Mouse (Mus musculus) naive thymus-derived CD4-positive, alpha-beta T cell, adult 5 months (primary cell): ENCODE measurements around the gene Mtrr. TPM values are rescaled to one million over a fixed set of nuclear protein-coding genes. Genes with fewer than 3 reads are reported as not detected.

Experiments used
- polyA plus RNA-seq: library from polyadenylated mRNA; unstranded; fragments of 100-300 nt; shearing (Covaris generic); gene quantifications from one replicate; pipeline ENCODE4 v1.2.1, GENCODE M21; 2017

Gene Mtrr
- polyA plus RNA-seq = 20.3 TPM

GRCm38 (mm10) chr13:68581747-68582516, at the start of gene Mtrr, which contains the start of gene Fastkd3:
Gene Mtrr, minus strand, starts transcription at chr13:68582149.
Gene Fastkd3, plus strand, starts transcription at chr13:68582234.

GRCm38 (mm10) chr13:68597199-68597598, 15.2 kb upstream of the Mtrr start, which contains the start of gene 1700001L19Rik:
Gene 1700001L19Rik, plus strand, starts transcription at chr13:68597421.

Other genes starting within 250 kb of the Mtrr start
- 18.2 TPM for gene Fastkd3, start 85 bp upstream of the Mtrr start, polyA plus RNA-seq
- gene 1700001L19Rik, start 15.3 kb upstream of the Mtrr start, polyA plus RNA-seq = not detected